ENCODE assay signal across 18 mouse cellular contexts in genomic region chr14:32583696-32584095, GRCm38 (mm10). TPM values are rescaled to one million over a fixed set of nuclear protein-coding genes. Genes with fewer than 3 reads are reported as not detected.
DNase-seq lines count a peak whose midpoint lies in the region.
"Had no signal": no experiment of that assay in that cellular context is flagged by ENCODE, and none has a peak within 500 bp of the region (broad histone marks: within the 10 kb centered on the region; RNA-seq: fewer than 3 reads in every experiment).

No protein-coding gene starts in this region.

- DNase-seq in adrenal gland, adult (ENCODE audit: inconsistent age in 2 of 2, low spot score in 1 of 2) = peak; percentile 35 to 65
- DNase-seq in adrenal gland, adult 8-10 months = no peak
- DNase-seq in 416B (ENCODE audit: low read depth) = peak; percentile 78
- DNase-seq in adrenal gland, postnatal 36 days = peak; percentile 40 to 60
- no peak for DNase-seq in cerebellum, adult 9-11 months
- no peak for DNase-seq in urinary bladder, postnatal 4 days (ENCODE audit: low spot score in 2 of 2)
- DNase-seq: B cell, adult 2 months; cerebellum, adult 18-20 months; cerebellum, adult 9-10 months; cerebellum, postnatal 25 days; gastrocnemius, postnatal 25 days; heart, adult 2 months; kidney, adult 8-10 months had no signal

RNA-seq across cellular contexts. Expression of gene Prrxl1, which starts 15.5 kb away (rescaled TPM):
- 1 to 10 TPM; 2.6 to 5.4 (median 4.2) TPM for total RNA-seq in adrenal gland, adult 8-10 months (2022)
- under 1 TPM; 0.73 to 0.76 TPM for total RNA-seq in adrenal gland, postnatal 36 days (2021)
- total RNA-seq: CH12.LX; common myeloid progenitor, adult 5-6 weeks; gastrocnemius, adult 8-10 months; gastrocnemius, postnatal 25 days; heart, adult 2 months; heart, postnatal 25 days; hematopoietic stem cell, adult 5-6 weeks had no signal

Comparison
In these comparisons a context has a peak if more than half of its experiments do, and no peak if none do; other contexts are left out.
1. DNase-seq: peak in adrenal gland, adult (2 of 2), 416B (single experiment) and adrenal gland, postnatal 36 days (2 of 2); none in adrenal gland, adult 8-10 months (single experiment), cerebellum, adult 9-11 months (single experiment) and urinary bladder, postnatal 4 days (0 of 2).